Mouse (Mus musculus) cerebellum, postnatal 10 days (tissue): Measurements from ENCODE around the gene Vwc2l.
A peak's percentile ranks its signal among the peaks of the same experiment; 100 is the strongest.

Source experiments
- DNase-seq, 2 experiments: peaks; one replicate each; pipeline ENCODE4 v3.0.0; 2021; ENCODE audit warnings: mixed read lengths in 2 of 2

Vwc2l gene

DNA sequence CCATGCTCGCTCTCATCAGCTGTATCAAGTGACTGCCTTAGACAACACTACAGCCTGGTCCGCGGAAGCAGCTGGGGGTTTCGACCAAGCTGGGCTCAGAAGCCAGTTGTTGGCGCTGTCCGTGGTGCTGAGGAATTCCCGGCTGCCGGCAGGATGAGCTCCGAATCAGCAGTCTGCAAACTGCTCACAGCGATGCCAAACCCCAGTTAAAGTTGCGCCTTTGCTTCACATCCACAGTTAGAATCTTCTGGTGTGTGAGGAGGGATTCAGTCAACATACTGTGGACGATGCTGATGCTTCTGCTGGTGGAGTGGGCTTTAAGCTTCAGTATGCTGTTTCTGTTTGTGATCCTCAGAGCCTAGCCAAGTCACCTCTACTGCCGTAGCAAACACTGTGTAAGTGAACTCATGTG, at the start of gene Vwc2l:
Vwc2l (plus strand) TSS at position 61 of the 412 bp plus-strand sequence.
- peak; percentile 52 to 67 for DNase-seq

DNA sequence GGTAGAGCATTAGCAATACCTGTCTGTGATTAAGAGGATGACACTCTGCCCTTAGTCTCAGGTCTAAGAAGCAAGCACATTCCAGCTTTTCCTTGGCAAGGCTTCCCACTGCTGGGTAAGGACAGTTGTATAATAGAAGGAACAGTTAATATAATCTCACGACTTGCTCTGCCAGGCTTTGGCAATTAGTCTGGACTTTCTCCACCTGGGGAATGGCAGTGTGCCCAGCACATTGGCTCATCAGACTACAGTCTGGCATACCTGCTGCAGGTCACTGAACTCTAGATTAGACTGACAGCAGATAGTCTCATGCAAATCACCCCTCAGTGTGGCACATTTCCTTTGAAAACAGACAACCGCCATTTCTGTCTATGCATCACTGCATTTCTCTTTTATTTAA, 33.0 kb upstream of the Vwc2l start:
- peak; percentile 92 to 93 for DNase-seq

- DNase-seq: no peak
Measured at GRCm38 (mm10) chr1:70700270-70700669, 25.2 kb upstream of the Vwc2l start.

GRCm38 (mm10) chr1:70703934-70704333, 21.6 kb upstream of the Vwc2l start:
- DNase-seq: no peak

DNA sequence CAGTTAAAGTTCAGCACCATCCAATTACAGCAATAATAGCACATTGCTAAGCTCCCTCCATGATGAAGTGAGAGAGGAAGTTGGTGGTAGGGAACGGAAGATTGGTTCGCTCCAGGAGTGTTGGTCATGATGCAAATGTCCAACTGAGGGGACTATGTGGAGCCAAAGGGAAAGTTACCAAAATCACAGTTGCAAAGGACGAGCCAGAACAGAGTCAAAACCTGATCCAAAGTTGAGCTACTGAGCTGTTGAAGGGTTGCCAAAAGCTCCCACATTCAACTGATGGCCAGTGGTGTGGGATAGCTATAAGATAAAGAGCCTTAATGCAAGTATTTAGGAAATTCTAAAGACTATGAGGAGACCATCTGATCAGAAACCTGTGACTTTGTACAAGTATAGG, 19.7 kb upstream of the Vwc2l start:
- DNase-seq: peak; percentile 42 to 63

- peak in 1 of 2 experiments; percentile 15 for DNase-seq
Measured at GRCm38 (mm10) chr1:70725045-70725444, 470 bp upstream of the Vwc2l start.

GRCm38 (mm10) chr1:70787146-70787545, 61.6 kb downstream of the Vwc2l start:
- DNase-seq: peak in 1 of 2 experiments; percentile 4

DNA sequence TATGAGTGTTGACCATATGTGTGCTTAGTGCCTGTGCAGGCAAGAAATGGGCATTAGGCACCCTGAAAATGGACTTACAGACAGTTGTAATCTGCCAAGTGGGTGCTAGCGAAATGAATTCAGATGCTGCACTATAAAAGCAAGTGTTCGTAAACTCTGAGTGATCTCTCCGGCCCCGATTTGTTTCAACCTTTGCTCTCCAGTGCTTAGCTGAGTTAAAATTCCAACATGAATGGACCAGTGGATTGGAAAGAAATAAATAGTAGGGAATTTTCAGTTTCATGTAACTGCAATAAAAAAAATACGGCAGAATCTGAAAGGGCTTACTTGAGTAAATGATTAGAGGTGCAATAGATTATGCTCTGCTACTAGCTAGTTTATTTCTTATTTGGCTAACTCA, 66.1 kb downstream of the Vwc2l start:
- no peak for DNase-seq

GRCm38 (mm10) chr1:70795094-70795493, 69.6 kb downstream of the Vwc2l start:
- DNase-seq: no peak

DNA sequence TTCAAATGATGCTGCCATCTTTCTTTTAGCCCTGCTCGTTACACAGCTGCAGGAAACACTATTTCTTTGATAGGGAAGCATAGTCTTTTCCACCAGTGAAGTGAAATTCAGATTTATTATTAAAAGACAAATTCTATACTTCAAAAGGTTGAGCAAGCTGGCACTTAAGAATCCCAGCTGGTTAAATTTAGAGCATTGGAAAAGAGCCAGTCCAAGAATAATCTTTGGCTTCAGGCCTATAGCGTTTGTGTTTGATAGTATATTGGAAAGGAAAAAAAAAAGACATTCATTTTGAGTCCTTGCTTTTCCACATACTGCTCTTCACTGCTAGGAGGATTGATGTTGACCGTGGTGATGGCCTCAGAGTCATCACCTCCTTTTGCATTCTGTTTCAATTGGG, 77.9 kb downstream of the Vwc2l start:
- DNase-seq: peak in 1 of 2 experiments; percentile 7

GRCm38 (mm10) chr1:70823111-70823510, 97.6 kb downstream of the Vwc2l start:
- DNase-seq: no peak

DNA sequence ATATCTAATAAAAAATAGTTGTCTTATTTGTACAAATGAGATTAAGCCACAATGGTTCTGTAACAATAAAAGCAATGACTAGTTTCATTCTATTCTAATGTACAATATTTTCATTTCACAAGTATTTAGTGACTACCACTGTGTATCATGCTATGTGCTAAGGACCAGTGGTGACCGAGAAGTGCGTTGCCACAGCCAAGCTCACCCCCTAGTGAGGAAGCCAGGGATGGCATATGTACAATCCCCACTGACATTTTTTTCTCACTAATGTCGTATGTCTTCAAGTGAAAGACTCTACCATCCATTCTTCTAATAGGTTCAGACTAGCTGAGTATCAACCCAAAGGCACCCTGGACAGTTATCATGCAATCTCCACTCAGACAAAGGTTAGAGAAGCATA, 107.7 kb downstream of the Vwc2l start:
- DNase-seq: no peak

- DNase-seq: no peak
Measured at GRCm38 (mm10) chr1:70842222-70842621, 116.7 kb downstream of the Vwc2l start.

- no peak for DNase-seq
Measured at GRCm38 (mm10) chr1:70845276-70845675, 119.8 kb downstream of the Vwc2l start.

DNA sequence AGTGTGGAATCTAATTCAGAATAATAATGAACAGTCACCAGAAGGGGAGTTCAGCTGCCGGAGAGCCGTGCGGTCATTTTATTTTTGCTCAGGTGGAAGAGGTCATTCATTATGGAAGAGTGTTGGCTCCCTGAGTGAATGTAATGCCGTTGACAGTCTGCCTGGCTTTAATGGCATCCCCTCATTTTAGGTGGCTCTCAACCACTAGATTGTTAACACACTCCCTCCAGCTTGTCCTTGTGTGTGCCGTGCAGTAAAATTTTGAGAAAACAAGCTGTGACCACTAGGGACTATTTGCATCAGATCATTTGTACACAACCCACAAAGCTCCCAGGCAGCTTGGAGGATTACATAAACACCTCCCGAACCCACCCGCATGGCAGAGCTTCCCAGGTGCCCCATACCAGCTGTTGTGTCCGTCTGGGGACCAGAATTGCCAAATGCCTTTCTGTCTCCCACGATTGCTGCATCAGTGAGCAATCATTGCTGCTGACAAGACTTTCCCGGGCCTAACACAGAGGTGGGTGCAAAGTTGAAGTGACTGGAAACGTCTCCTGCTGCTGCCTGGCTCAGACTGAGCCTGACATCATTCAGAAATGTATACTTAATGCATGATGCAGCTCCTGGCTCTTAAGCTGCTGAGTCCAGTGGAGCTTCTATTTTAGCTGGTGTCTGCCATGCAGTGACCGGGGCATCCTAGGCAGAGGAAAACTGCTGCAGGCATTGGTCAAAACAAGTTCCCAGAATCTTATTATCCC, 126.3 kb downstream of the Vwc2l start:
- DNase-seq: peak; percentile 34 to 50

DNA sequence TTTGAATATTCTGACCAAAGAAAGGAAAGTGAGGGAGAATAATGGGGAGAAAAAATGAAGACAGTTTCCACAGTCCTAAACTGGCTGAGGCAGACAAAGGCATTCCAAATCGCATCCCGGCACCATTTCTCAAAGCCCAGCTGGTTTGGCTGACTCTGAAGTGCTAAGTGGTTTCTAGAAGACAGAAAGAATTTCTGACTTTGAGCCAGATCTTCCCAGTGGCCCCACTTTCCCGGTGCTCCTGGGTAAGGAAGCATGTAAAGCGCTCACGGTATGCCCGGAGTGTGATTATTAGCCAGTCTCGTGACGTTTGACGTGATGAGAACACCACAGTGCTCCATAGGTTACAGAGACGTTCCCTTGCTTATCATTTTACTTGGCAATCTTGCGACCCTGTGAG, 127.9 kb downstream of the Vwc2l start:
- peak; percentile 28 to 44 for DNase-seq

- DNase-seq: no peak
Measured at GRCm38 (mm10) chr1:70855912-70856311, 130.4 kb downstream of the Vwc2l start.

DNA sequence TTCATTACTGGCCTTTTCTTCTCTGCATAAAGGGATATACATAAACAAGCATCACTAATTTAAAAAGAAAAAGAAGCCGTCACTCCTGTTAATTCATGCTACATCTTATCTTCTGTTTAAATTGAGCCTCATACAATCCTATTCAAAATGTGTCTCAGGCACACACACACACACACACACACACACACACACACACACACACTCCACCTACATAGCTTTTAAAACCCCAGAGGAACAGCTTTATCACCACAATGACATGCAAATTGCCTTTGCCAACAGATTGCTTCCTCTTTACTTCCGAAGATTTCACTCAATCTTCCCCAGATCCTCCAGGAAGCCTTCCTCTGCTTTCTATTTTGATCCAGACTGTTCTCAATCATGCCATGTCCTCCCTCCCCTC, 136.2 kb downstream of the Vwc2l start:
- DNase-seq: no peak

DNA sequence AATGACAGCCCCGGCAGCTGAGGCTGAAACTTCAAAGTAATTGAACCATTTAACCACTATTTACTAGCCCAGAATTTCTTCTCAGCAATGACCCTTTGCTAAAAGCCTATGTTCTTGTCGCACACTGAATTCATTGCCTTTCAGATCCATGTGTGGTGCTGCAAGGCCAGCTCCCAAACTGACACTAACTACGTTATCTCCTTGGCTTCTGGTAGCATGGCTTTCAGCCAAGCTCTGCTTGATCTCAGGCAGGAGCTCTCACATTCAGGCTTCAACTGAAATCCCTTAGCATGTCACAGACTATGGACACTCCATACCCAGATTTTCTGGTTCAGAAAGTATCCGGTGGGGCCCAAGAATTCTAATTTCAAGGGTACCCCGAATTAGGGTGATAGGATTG, 140.6 kb downstream of the Vwc2l start:
- DNase-seq: peak; percentile 86 to 87

GRCm38 (mm10) chr1:70880496-70880895, 155.0 kb downstream of the Vwc2l start:
- peak; percentile 37 to 55 for DNase-seq

GRCm38 (mm10) chr1:70881269-70881668, 155.8 kb downstream of the Vwc2l start:
- DNase-seq: no peak

- DNase-seq: no peak
Measured at GRCm38 (mm10) chr1:70884156-70884555, 158.6 kb downstream of the Vwc2l start.

- no peak for DNase-seq
Measured at GRCm38 (mm10) chr1:70902311-70902710, 176.8 kb downstream of the Vwc2l start.

- DNase-seq: no peak
Measured at GRCm38 (mm10) chr1:70907366-70907765, 181.9 kb downstream of the Vwc2l start.

DNA sequence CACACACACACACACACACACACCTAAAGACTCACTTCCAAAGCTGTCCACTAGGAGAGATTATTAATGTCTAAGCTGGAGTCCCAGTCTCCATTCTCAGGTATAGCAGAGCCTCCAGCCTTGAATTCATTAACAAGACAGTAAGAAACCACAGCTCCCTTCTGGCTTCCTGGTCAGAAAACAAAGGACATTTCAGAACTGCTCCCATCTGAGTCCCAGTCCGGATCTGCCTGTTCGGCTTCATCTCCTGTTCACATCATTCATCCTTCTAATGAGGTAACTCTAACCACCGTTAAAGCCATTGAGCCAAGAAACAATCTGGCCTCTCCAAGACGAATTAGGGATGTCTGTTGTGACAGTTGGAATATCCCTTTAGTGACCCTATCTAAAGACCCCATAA, 185.7 kb downstream of the Vwc2l start:
- no peak for DNase-seq
